Mouse (Mus musculus): Measurements from ENCODE around the gene Car6.

Gene Car6

GRCm38 (mm10) chr4:150181304-150181703, 19.8 kb downstream of the Car6 start:
- DNase-seq (ENCODE audit: low read depth), result no peak

GRCm38 (mm10) chr4:150178131-150178530, 23.0 kb downstream of the Car6 start:
- DNase-seq (ENCODE audit: low read depth), result no peak

GRCm38 (mm10) chr4:150177122-150177521, 24.0 kb downstream of the Car6 start:
- no peak for DNase-seq (ENCODE audit: low read depth)

- peak; percentile 33 for DNase-seq (ENCODE audit: low read depth)
Observed at GRCm38 (mm10) chr4:150176535-150176934, 24.6 kb downstream of the Car6 start.

- DNase-seq (ENCODE audit: low read depth), result no peak
Observed at GRCm38 (mm10) chr4:150174027-150174426, 27.1 kb downstream of the Car6 start.

- peak; percentile 39 for DNase-seq (ENCODE audit: low read depth)
Observed at GRCm38 (mm10) chr4:150173281-150173680, 27.9 kb downstream of the Car6 start.

- no peak for DNase-seq (ENCODE audit: low read depth)
Observed at GRCm38 (mm10) chr4:150172107-150172506, 29.0 kb downstream of the Car6 start.

GRCm38 (mm10) chr4:150168406-150168805, 32.7 kb downstream of the Car6 start:
- DNase-seq (ENCODE audit: low read depth), result no peak

- DNase-seq (ENCODE audit: low read depth), result no peak
Observed at GRCm38 (mm10) chr4:150164875-150165274, 36.3 kb downstream of the Car6 start.

GRCm38 (mm10) chr4:150162561-150163169, 38.5 kb downstream of the Car6 start:
- no peak for DNase-seq (ENCODE audit: low read depth)

- no peak for DNase-seq (ENCODE audit: low read depth)
Observed at GRCm38 (mm10) chr4:150159458-150159857, 41.7 kb downstream of the Car6 start.

- no peak for DNase-seq (ENCODE audit: low read depth)
Observed at GRCm38 (mm10) chr4:150157348-150157882, 43.7 kb downstream of the Car6 start.

- no peak for DNase-seq (ENCODE audit: low read depth)
Observed at GRCm38 (mm10) chr4:150155731-150156130, 45.4 kb downstream of the Car6 start.

GRCm38 (mm10) chr4:150155301-150155700, 45.8 kb downstream of the Car6 start:
- DNase-seq (ENCODE audit: low read depth), result no peak

- DNase-seq (ENCODE audit: low read depth), result no peak
Observed at GRCm38 (mm10) chr4:150152483-150152882, 48.6 kb downstream of the Car6 start.

- no peak for DNase-seq (ENCODE audit: low read depth)
Observed at GRCm38 (mm10) chr4:150151045-150151444, 50.1 kb downstream of the Car6 start.

- no peak for DNase-seq (ENCODE audit: low read depth)
Observed at GRCm38 (mm10) chr4:150146286-150146685, 54.8 kb downstream of the Car6 start.

- no peak for DNase-seq (ENCODE audit: low read depth)
Observed at GRCm38 (mm10) chr4:150144242-150144641, 56.9 kb downstream of the Car6 start.

GRCm38 (mm10) chr4:150140346-150140745, 60.8 kb downstream of the Car6 start:
- DNase-seq (ENCODE audit: low read depth), result no peak

GRCm38 (mm10) chr4:150139090-150139489, 62.0 kb downstream of the Car6 start:
- no peak for DNase-seq (ENCODE audit: low read depth)

GRCm38 (mm10) chr4:150138084-150138543, 63.0 kb downstream of the Car6 start:
- peak; percentile 89 for DNase-seq (ENCODE audit: low read depth)

GRCm38 (mm10) chr4:150137368-150138083, 63.6 kb downstream of the Car6 start:
- DNase-seq (ENCODE audit: low read depth), result no peak
